Mouse (Mus musculus) liver, embryonic 16.5 days (tissue): ENCODE measurements around the gene Cstf3. TPM values are rescaled to one million over a fixed set of nuclear protein-coding genes. Genes with fewer than 3 reads are reported as not detected.
A peak's percentile ranks its signal among the peaks of the same experiment; 100 is the strongest.

Experiments
- ATAC-seq: fragments of 200-750 bp; cut with Nextera tagmentation; 2 replicates; pipeline ENCODE4 v1.8.0; 2017; ENCODE audit warnings: low read depth, mild to moderate bottlenecking, moderate number of reproducible peaks, moderate library complexity
- H3K27ac ChIP-seq: fragments of 300-500 bp; sonication (generic); 2 replicates; pipeline ENCODE4 v1.5.1; 2014; ENCODE audit warnings: mild to moderate bottlenecking, low read length
- H3K27me3 ChIP-seq: fragments of 300-500 bp; sonication (generic); 2 replicates; pipeline ENCODE4 v1.6.1; 2014; ENCODE audit warnings: low read depth, low read length, mixed read lengths; ENCODE audit not compliant: control insufficient read depth, insufficient read depth
- H3K36me3 ChIP-seq: fragments of 300-500 bp; sonication (generic); 2 replicates; pipeline ENCODE4 v1.6.1; 2014; ENCODE audit warnings: mild to moderate bottlenecking; ENCODE audit not compliant: control insufficient read depth, insufficient read depth
- H3K4me1 ChIP-seq: fragments of 300-500 bp; sonication (generic); 2 replicates; pipeline ENCODE4 v1.6.1; 2014; ENCODE audit warnings: low read depth, low read length, mixed read lengths; ENCODE audit not compliant: control insufficient read depth
- H3K4me2 ChIP-seq: fragments of 300-500 bp; sonication (generic); 2 replicates; pipeline ENCODE4 v1.6.1; 2014; ENCODE audit warnings: low read depth, low read length, mixed read lengths
- H3K4me3 ChIP-seq: fragments of 300-500 bp; sonication (generic); 2 replicates; pipeline ENCODE4 v1.5.1; 2014; ENCODE audit warnings: low read depth, mild to moderate bottlenecking, low read length
- H3K9ac ChIP-seq: fragments of 300-500 bp; sonication (generic); 2 replicates; pipeline ENCODE4 v1.6.1; 2014; ENCODE audit warnings: low read depth, low read length
- H3K9me3 ChIP-seq: fragments of 300-500 bp; sonication (generic); replicated peaks from 2 replicates; pipeline ENCODE4 v1.6.1; 2016; ENCODE audit warnings: low read length; ENCODE audit not compliant: control insufficient read depth
- WGBS: fragments of 180-500 bp; shearing (Covaris S2); extraction: QIAGEN DNeasy Blood & Tissue Kit; methylation state at CpG from one replicate; pipeline ENCODE4 v1.1.7; 2014; ENCODE audit not compliant: insufficient replicate concordance; 5-methylcytosine and 5-hydroxymethylcytosine counted together
- polyA plus RNA-seq: library from polyadenylated mRNA; unstranded; fragments of >200 nt; fragmentation: Nextera tagmentation; extraction: Ambion mirVana; gene quantifications from 2 replicates; pipeline ENCODE4 v1.2.1, GENCODE M21; 2015

The Cstf3 gene
- polyA plus RNA-seq, 1 experiment from 2014 or later, result 21.9 TPM

DNA sequence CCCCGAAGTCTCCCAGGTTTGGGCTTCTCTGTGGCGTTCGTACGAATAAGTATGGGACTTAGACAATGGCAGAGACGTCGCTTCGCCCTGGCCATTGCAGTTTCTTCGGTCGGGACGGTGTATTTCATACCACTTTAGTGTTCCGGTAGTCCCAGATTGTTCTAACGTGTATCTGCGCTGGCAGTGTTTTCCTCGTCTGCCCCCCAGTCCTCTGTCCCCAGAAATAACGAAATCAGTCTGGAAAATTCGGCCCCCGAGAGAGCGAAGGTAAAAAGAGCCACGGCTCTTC lies 450 bp downstream of the Cstf3 start:
- under 1% methylated on average over 19 of the region's 19 CpGs for WGBS

DNA sequence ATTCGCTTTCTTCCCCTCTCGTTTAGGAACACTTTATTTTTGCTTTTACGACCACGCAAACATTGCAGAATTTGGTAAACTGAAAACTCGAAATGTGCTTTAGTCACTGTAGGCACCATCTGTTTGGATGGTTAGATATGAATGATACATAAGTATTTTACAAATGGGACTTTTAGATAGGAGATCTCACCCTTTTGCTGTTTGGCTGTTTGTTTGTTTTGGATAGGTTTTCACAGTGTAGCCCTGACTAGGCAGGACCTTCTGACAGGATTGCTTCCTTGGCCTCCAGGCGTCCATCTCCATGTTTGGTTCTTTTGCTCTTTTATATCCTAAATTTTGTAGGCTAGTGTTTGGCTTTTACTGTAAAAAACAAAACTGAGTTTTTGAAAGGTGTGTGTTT lies 818 bp downstream of the Cstf3 start:
- Histone ChIP-seq H3K27ac (peak overlapping the region; percentile 89), H3K9ac (peak overlapping the region; percentile 93), H3K4me2 (peak overlapping the region; percentile 73), H3K36me3 (no peaks in the 10 kb centered on the region), H3K9me3 (no peaks in the 10 kb centered on the region), H3K27me3 (no peaks in the 10 kb centered on the region), H3K4me3 (peak overlapping the region; percentile 99), H3K4me1 (peaks cover 17% of the 10 kb centered on the region)
- ATAC-seq, result no peak
- 2% methylated on average over 6 of the region's 6 CpGs for WGBS

More for the DNA sequence above, 450 bp downstream of the Cstf3 start:
- peak overlapping the region; percentile 93 for H3K9ac ChIP-seq
- peaks cover 17% of the 10 kb centered on the region for H3K4me1 ChIP-seq
- H3K27me3 ChIP-seq, result no peaks in the 10 kb centered on the region
- no peaks in the 10 kb centered on the region for H3K9me3 ChIP-seq
- peak overlapping the region; percentile 99 for H3K4me3 ChIP-seq
- peak overlapping the region; percentile 89 for H3K27ac ChIP-seq
- H3K4me2 ChIP-seq, result peak overlapping the region; percentile 73
- no peak for ATAC-seq
- H3K36me3 ChIP-seq, result no peaks in the 10 kb centered on the region

DNA sequence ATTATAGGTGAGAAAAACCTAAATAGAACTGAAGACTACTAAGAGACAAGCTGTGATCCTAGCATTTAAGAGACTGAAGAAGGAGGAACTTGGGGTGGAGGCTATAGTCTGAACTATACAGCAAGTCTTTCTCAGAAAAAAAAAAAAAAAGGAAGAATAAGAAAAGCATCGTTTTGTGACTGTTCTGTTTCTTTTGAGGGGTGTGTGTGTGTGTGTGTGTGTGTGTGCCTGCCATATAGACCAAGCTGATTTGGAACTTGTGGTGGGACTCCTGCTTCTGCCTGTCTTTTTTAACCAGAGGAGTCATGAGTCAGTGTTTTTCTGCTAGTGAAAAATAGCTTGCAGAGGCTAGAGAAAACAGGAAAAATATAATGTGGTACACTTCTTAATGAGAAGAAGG lies 4.7 kb downstream of the Cstf3 start:
- 4% methylated on average over 1 of the region's 1 CpGs for WGBS
- Histone ChIP-seq H3K27ac (no peak overlapping the region), H3K36me3 (no peaks in the 10 kb centered on the region), H3K27me3 (no peaks in the 10 kb centered on the region), H3K4me1 (peaks cover 11% of the 10 kb centered on the region), H3K9ac (no peak overlapping the region), H3K4me2 (no peak overlapping the region), H3K4me3 (no peak overlapping the region), H3K9me3 (no peaks in the 10 kb centered on the region)
- no peak for ATAC-seq

DNA sequence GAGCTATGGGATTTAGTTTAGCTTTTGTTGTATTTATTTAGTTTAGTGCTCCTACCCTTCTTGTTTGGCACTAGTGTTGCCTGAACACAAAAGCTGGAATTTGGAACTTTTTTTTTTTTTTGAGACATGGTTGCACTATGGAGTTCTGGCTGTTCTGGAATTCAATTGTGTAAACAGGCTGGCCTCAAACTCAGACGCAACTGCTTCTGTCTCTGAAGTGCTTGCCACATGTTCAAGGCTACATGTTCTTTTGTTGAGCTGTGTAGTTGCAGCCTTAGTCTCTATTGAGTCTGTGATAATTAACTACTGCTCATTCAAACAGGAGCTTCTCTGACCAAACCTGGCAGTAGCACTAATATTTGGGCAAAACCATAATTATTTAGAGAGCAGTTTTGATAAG lies 13.1 kb downstream of the Cstf3 start:
- Histone ChIP-seq H3K4me3 (no peak overlapping the region), H3K9ac (no peak overlapping the region), H3K4me1 (peaks cover 2% of the 10 kb centered on the region; the same call in 1 of the 2 replicates), H3K36me3 (no peaks in the 10 kb centered on the region; the same call in 1 of the 2 replicates), H3K4me2 (no peak overlapping the region), H3K27ac (no peak overlapping the region), H3K27me3 (no peaks in the 10 kb centered on the region), H3K9me3 (no peaks in the 10 kb centered on the region)
- no peak for ATAC-seq
- 59% methylated on average over 1 of the region's 1 CpGs for WGBS

DNA sequence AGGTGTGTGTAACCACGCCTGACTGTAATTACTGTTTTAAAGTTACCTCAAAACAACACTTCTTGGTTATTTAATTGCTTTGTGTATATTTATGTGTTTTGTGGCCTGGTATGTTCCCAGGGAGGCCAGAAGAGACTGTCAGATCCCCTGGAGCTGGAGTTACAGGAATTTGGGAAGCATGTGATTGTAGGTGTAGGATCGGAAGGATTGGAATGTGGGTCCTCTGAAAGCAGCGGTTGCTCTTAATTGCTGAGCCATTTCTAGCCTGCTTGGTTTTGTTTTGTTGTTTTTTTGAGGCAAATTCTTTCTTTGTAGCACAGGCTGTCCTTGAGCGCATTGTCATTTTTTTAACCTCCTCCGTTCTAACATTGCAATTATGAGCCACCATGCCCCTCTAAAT lies 14.4 kb downstream of the Cstf3 start:
- 77% methylated on average over 5 of the region's 5 CpGs for WGBS
- no peak overlapping the region for H3K9ac ChIP-seq
- H3K27me3 ChIP-seq, result no peaks in the 10 kb centered on the region
- H3K4me1 ChIP-seq, result peaks cover 2% of the 10 kb centered on the region; the same call in 1 of the 2 replicates
- no peak overlapping the region for H3K4me2 ChIP-seq
- H3K36me3 ChIP-seq, result no peaks in the 10 kb centered on the region; the same call in 1 of the 2 replicates
- H3K4me3 ChIP-seq, result no peak overlapping the region
- H3K9me3 ChIP-seq, result no peaks in the 10 kb centered on the region
- H3K27ac ChIP-seq, result no peak overlapping the region
- no peak for ATAC-seq

DNA sequence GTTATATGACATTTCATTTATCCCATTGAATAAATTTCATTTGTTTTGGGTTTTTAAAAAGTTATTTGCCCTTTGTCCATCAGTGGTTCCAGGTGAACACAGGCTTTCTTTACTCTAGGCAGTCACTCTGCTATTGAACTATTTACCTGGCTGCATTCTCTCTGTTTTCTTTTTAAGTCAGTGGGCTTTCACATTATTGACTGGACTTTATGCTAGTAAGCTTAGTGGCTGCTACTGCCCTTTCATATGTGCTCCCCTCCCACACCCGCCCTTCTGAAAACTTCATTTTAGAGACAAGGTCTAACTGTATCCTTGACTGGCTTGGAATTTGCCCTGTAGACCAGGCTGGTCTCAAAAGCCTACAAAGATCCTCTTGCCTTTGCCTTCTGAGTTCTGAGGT lies 15.2 kb downstream of the Cstf3 start:
- Histone ChIP-seq H3K27me3 (no peaks in the 10 kb centered on the region), H3K9ac (no peak overlapping the region), H3K4me3 (no peak overlapping the region), H3K9me3 (no peaks in the 10 kb centered on the region), H3K27ac (peak overlapping the region; percentile 34; the same call in 1 of the 2 replicates), H3K4me1 (peaks cover 2% of the 10 kb centered on the region; the same call in 1 of the 2 replicates), H3K36me3 (peaks cover 2% of the 10 kb centered on the region), H3K4me2 (no peak overlapping the region)
- peak; percentile 59 for ATAC-seq
- 62% methylated on average over 1 of the region's 1 CpGs for WGBS

DNA sequence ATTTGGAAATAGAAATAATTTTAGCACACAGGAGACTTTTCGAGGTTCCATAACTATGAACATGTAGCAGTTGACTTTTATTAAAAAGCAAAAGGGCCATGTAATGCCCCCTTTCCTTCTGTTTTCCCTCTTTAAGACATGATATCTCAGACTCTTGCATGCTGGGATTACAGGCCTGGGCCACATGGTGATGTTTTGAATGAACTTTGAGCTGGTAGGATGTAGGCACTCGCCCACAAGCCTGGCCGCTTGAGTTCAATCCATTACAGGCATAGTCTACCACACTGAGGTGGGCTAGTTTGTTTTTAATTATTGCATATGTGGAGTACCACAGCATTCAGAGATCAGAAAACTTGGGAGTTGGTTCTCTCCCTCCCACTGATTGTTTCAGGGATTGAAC lies 24.5 kb downstream of the Cstf3 start:
- H3K9ac ChIP-seq, result no peak overlapping the region
- H3K4me1 ChIP-seq, result peaks cover 4% of the 10 kb centered on the region; the same call in 1 of the 2 replicates
- no peaks in the 10 kb centered on the region for H3K27me3 ChIP-seq
- no peak overlapping the region for H3K4me2 ChIP-seq
- peaks cover 2% of the 10 kb centered on the region for H3K36me3 ChIP-seq
- H3K4me3 ChIP-seq, result no peak overlapping the region
- 77% methylated on average over 3 of the region's 3 CpGs for WGBS
- no peak overlapping the region for H3K27ac ChIP-seq
- ATAC-seq, result 0 out of 2 replicates have a peak, but pooled peaks have one; percentile 30
- H3K9me3 ChIP-seq, result no peaks in the 10 kb centered on the region

DNA sequence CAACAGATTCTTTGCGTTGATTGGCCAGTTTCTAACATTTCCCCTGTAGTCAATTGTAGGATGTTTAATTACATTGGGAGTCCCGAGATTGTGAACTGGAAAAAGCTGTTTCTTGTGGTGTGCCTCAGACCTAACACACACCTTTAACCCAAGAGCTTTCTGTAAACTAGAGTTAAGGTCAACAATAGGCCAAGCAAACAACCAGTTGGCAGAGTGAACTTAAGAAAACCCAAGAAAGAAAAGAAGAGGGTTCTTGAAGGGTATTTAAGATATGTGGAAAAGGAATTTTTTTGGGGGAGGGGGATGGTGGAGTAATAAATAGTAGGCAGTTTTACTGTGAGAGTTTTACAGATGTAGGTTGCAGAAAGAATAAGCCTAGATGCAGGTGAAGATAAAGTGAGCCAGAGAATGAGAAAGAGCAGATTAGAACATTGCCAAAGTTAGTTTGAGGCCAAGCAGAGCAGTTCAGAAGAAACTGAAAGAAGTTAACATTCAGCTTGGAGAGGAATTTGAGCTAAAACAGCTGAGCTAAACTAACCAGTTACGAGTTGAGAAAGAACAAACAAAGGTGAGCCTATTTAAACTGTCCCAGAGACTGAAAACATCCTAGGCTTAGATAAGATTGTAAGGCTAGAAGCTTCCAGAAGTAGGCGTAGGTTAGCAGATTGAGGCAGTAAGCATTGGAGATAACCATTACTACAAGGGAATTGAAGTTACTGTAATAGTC lies 25.8 kb downstream of the Cstf3 start:
- WGBS, result 72% methylated on average over 4 of the region's 4 CpGs
- Histone ChIP-seq H3K4me1 (peaks cover 4% of the 10 kb centered on the region; the same call in 1 of the 2 replicates), H3K9me3 (no peaks in the 10 kb centered on the region), H3K27me3 (no peaks in the 10 kb centered on the region), H3K27ac (no peak overlapping the region), H3K4me2 (no peak overlapping the region), H3K4me3 (no peak overlapping the region), H3K36me3 (no peaks in the 10 kb centered on the region), H3K9ac (no peak overlapping the region)
- peak; percentile 21; the same call in 1 of the 2 replicates for ATAC-seq

DNA sequence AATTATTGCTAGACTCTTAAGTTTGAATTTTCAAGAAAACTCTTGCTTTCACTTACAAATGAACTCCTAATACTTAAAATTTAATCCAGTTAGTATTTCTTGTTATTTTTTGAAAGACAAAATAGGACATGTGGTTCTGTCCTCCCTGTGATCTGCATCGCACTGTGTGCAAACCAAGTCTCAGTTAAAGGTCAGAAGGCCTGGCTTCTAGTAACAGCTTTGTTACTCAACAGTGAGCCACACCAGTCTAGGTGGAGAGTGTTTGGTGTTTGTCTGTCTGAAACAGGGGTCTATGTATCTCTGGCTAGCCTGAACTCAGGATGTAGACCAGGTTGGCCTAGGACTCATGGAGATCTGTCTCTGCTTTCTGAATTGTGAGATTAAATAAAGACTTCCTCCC lies 68.3 kb downstream of the Cstf3 start:
- no peaks in the 10 kb centered on the region for H3K9me3 ChIP-seq
- no peak overlapping the region for H3K4me3 ChIP-seq
- H3K27ac ChIP-seq, result no peak overlapping the region
- ATAC-seq, result peak; percentile 60; the same call in 1 of the 2 replicates
- H3K4me2 ChIP-seq, result no peak overlapping the region
- H3K27me3 ChIP-seq, result no peaks in the 10 kb centered on the region
- H3K36me3 ChIP-seq, result peaks cover 10% of the 10 kb centered on the region
- no peak overlapping the region for H3K9ac ChIP-seq
- 64% methylated on average over 1 of the region's 1 CpGs for WGBS
- H3K4me1 ChIP-seq, result no peaks in the 10 kb centered on the region
